Mouse (Mus musculus) liver, embryonic 16.5 days (tissue): ENCODE results near the gene Ces2b. TPM values are rescaled to one million over a fixed set of nuclear protein-coding genes. Genes with fewer than 3 reads are reported as not detected.

Experiments
- polyA plus RNA-seq: library from polyadenylated mRNA; unstranded; fragments of >200 nt; fragmentation: Nextera tagmentation; extraction: Ambion mirVana; gene quantifications from 2 replicates; pipeline ENCODE4 v1.2.1, GENCODE M21; 2015

Gene Ces2b
- polyA plus RNA-seq, 1 experiment from 2014 or later = 0.48 TPM

Other genes starting within 250 kb of the Ces2b start
- 3.4 and 3.9 TPM in 2 replicates for gene Pdp2, start 240.1 kb upstream of the Ces2b start, polyA plus RNA-seq
- gene Cdh16, start 207.2 kb upstream of the Ces2b start, polyA plus RNA-seq = 0.24 and 0.32 TPM in 2 replicates
- 0.78 and 1.3 TPM in 2 replicates for gene Rrad, start 200.2 kb upstream of the Ces2b start, polyA plus RNA-seq
- 38.0 and 42.8 TPM in 2 replicates for gene Ciao2b, start 189.6 kb upstream of the Ces2b start, polyA plus RNA-seq
- 28.6 and 34.4 TPM in 2 replicates for gene Ces2a, start 97.6 kb upstream of the Ces2b start, polyA plus RNA-seq
- gene Ces2c, start 15.5 kb downstream of the Ces2b start, polyA plus RNA-seq = 0.16 and 0.37 TPM in 2 replicates
- 3.5 and 4.0 TPM in 2 replicates for gene Ces2e, start 94.7 kb downstream of the Ces2b start, polyA plus RNA-seq
- gene Ces2f, start 115.8 kb downstream of the Ces2b start, polyA plus RNA-seq = not detected in 2 replicates
- 21.4 and 26.8 TPM in 2 replicates for gene Ces2g, start 130.1 kb downstream of the Ces2b start, polyA plus RNA-seq
- not detected in 2 replicates for gene Ces2h, start 169.3 kb downstream of the Ces2b start, polyA plus RNA-seq
- 0.71 and 0.83 TPM in 2 replicates for gene Ces3a, start 217.0 kb downstream of the Ces2b start, polyA plus RNA-seq